Mouse (Mus musculus): ENCODE measurements around the gene Lrrc8b.

Lrrc8b gene

DNA sequence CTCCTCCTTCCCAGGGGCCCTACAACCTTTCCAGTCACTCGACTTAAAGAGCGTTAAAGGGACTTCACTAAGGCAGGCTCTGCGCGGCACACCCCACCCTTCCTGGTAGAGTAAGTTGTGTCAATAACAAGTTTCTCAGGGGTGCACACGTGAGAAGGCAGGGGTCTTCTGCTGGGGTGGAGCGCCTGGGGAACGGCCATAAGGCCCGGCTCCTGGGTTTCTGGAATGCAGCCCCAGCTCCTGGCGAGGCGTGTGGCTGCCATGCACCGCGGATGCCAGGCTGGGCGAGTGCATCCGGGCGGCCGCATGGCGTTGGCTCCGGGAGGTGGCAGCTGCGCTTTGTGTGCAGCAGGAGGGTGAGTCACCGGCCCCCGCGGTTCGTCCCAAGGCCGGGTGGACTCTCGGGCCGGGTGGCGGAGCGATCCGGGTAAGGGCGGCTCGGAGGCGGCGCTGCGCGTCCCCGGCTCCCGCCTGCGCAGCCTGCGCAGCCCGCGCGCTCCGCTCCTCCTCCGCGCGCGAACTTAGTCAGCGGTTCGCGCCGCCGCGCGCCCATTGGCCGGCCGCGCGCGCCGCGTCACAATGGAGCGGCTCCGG lies at the start of gene Lrrc8b:
Gene Lrrc8b, plus strand, starts transcription at position 578 of the 594 bp plus-strand sequence.
- peak; percentile 81 for DNase-seq

- DNase-seq, result no peak
Measured at GRCm38 (mm10) chr5:105381482-105381881, 34.1 kb upstream of the Lrrc8b start.

DNA sequence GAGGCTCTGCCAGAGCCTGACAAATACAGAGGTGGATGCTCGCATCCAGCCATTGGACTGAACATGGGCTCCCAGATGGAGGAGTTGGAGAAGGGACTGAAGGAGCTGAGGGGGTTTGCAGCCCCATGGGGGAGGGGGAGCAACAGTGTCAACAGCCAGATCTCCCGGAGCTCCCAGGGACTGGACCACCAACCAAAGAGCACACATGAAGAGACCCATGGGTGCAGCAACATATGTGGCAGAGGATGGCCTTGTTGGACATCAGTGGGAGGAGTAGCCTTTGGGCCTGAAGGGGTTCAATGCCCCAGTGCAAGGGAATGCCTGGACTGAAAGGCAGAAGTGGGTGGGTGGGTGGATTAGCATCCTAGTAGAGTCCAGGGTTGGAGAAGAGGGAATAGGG lies 25.2 kb upstream of the Lrrc8b start:
- DNase-seq, result no peak

- DNase-seq, result no peak
Measured at GRCm38 (mm10) chr5:105393731-105394130, 21.8 kb upstream of the Lrrc8b start.

- DNase-seq, result peak; percentile 1
Measured at GRCm38 (mm10) chr5:105395188-105395587, 20.4 kb upstream of the Lrrc8b start.

GRCm38 (mm10) chr5:105398966-105399365 lies 16.6 kb upstream of the Lrrc8b start:
- peak; percentile 1 for DNase-seq

DNA sequence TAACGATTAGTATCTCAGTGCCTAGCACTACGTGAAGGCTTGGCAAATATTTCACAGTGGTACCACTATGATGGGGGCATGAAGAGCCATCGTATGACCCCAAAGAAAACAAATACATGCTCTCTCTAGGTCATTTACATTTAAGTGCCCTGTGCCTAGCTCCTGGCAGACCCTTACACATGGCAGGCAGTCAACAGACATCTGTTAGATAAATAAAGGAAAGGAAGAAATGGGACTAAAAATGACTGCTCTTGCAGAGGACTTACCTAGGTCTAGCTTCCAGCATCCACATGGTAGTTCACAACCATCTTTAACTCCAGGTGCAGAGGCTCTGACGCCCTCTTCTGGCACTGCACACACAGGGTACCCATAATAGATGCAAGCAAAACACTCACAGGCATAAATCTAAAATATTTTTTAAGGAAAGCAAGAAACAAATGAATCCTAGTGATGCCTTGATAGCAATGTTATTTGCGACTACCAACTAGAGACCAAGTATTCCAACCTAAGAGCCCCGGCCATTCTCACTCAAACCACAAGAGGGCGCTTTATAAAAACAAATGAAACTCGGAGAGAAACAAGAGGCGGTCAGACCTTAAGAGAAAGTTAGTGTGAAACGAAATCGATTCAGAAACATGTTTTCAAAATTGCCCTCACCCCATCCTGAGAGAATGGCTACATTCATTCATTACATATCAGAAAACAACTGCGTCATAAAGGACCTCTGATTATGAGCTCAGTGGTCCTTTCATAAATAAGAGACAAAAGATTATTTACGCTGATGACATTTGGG lies 15.7 kb upstream of the Lrrc8b start:
- peak; percentile 70 for DNase-seq

DNA sequence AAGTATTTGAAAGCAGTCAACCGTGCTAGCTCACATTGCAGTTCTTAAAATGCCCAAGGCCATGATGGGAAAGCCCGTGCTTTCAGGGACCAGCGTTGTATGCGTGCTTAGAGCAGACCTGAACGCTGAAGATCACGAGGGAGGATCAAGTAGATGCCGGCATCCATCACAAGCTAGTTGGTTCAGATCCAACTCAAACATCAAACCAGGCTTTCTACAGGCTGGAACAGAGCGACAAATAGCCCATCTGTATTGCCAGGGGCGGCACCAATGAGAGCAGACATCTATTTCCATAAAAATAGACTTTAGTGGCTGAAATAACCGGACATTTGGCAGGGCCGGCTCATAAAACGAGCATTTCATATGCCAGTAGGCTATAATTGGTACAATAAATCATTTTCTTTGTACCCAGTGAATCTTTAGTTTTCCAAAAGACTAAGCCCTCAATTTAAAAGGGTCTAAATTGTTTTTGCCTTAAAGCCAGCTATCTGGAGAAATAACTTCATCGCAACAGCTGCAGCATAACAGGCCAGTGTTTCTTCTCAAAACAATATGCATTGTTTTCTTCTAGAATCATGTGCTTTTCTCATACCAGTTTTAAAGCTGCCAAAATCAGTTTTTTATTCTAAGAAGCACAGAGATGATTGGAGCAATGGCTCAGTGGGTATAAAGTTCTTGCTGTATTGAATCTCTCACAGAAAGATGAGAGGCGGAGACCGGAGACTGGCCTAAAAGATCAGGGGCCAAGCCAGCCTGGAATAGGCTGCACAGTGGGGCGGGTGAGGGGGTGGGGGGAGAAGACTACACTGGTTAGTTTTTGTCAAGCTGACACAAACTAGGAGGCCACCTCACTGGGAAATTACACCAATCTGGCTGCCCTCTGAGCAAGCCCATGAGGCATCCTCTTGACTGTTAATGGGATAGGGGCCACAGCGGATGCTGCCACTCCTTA lies 14.9 kb upstream of the Lrrc8b start:
- DNase-seq, result peak; percentile 2

- peak; percentile 2 for DNase-seq
Measured at GRCm38 (mm10) chr5:105401536-105401935, 14.0 kb upstream of the Lrrc8b start.

DNA sequence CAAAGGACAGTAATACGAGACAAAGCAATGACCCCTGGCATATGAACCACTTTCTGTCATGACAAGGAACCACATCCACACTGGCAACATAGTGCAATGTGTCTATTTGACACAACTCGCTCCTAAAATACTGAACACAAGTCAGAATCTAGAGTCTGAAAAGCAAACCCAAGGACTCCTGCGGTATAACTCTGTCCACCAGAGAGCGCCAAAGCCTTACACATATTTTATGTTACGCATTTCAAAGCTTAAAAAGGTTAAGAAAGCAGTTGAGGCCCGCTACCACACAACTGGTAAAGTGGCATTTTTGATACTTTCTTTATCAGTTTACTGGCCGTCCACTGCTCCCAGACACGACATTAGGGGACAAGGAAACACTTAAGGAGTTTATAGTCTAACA lies 10.6 kb upstream of the Lrrc8b start:
- peak; percentile 86 for DNase-seq

DNA sequence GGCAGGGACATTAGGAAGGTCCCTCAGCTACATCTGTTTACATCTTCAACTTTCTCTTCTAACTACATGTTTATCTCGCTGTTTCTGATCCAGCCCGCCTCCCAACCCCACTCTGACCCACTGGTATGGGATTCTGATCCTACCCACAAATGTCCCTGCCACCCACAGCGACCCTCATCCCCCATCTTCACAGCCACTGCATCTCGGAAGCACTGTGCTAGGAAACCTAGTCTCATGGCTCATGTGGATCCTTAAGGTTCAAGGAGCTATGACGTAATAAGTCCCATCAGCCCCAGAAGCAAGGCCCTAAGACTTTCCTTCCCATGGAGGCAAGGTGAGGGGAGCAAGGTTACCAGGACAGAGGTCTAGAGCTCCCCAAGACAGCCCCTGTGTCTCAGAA lies 7.9 kb upstream of the Lrrc8b start:
- peak; percentile 2 for DNase-seq

- DNase-seq, result no peak
Measured at GRCm38 (mm10) chr5:105409092-105409491, 6.5 kb upstream of the Lrrc8b start.

DNA sequence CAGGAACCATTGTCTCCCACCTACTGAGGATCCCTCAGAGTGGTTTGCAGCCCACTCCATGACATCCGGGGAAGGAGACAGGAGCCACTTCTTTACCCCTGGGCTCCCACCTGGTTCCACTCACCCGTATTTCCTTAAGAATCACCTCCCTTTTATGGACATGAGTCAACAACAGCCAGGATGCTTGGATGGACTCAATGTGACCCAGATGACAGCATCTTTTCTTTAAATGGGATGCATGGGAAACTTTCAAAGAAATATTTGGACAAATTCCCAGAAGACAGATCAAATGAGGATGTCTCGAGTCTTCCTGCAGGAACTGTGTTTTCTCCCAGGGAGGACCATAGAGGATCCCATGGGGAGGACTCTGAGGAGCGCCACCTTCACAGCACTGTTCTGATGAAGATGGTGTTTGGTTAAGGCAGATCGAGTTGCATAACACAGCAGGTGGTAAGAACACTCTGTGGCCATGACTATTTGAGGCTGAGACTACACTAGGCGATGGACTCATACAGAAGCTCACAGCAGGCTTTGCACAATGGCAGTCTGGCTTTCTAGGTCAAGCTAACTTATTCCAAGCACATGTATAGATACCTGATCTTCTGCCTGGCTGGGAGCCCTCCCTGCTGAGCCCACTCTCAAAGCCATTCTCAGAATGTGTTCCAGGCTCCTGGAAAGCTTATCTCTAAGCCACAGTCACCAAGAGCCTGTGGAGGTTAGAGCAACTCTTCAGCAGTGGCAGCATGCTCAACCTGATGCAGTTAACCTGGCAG lies 4.9 kb upstream of the Lrrc8b start:
- no peak for DNase-seq

DNA sequence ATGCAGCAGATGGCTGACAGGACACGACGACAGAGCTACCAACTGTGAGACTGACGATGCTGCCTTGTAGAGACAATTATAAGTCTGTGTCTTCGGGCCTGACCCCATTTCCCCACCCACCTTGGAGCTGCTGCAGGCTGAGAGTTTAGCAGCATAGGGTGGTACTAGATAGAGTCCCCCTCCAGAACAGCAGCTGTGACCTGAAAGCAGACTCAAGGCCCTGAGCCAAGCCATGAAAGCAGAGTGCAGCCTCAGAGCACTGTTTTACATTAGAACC lies 4.3 kb upstream of the Lrrc8b start:
- DNase-seq, result peak; percentile 45

- DNase-seq, result no peak
Measured at GRCm38 (mm10) chr5:105411768-105412167, 3.8 kb upstream of the Lrrc8b start.

GRCm38 (mm10) chr5:105412634-105413033 lies 2.9 kb upstream of the Lrrc8b start:
- DNase-seq, result no peak

DNA sequence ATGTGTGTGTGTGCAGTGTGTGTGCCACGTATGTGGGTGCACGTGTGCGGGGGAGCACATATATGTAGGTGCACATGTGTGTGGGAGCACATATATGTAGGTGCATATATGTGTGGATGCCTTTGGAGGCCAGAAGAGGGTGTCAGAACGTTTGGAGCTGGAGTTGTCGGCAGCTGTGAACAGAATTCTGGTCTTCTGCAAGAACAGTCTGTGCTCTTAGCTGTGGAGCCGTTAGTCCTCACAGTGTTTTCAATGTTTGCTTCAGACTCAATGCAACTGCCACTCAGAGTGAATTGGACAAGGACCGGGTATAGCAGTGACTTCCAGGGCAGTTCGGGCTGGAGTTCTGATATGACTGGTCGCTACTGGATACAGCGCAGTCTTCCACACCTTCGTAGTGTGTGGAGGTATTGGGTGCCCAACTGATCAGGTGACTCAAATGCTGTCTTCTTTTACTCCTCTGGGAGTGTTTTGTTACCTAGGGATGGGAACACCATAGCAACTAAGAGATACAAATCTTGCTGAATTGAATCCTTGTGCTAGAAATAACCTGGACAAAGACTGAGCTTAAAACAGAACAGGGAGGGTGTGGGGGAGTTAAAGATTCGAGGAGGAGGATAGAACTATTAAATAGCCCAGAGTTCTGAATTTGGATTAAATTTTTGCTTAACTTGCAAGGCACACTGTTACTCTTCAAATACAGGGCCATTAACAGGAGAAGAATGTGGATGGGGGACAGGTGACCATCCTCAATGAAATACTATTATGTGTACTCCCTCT lies 1.0 kb upstream of the Lrrc8b start:
- DNase-seq, result no peak

DNA sequence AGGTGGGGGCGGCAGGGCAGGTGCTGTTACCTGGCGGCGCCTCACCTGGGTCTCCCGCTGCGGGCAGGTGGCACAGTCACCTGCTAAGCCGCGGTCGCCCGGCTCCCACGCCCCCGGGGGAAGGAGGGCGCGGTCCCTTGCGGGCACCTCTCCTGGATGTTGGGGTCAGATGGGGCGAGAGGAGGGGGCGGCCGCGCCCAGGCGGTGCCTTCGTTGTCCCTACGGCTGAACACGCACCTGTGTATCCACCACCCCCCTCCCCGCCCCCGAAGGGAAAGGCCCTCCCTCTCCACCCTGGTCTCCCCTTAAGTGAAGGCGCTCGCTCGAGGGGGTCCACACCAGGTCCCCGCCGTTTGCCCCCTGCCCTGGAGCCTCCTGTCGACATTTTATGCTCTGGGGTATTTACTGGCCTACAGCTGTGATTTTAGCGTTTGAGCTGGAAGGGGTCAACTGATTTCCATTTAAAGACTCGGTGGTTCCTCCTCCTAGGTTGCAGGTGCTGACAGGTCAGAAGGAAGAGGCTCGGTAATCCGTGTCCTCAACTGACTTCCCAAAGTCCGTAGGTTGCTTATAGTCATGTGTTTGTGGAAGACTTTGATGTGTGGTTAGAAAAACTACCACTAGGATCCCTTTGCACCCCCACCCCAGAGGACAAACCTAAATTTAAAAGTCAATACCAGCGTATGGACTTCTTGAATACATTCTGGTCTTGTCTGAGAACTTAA lies 538 bp downstream of the Lrrc8b start:
- DNase-seq, result no peak

DNA sequence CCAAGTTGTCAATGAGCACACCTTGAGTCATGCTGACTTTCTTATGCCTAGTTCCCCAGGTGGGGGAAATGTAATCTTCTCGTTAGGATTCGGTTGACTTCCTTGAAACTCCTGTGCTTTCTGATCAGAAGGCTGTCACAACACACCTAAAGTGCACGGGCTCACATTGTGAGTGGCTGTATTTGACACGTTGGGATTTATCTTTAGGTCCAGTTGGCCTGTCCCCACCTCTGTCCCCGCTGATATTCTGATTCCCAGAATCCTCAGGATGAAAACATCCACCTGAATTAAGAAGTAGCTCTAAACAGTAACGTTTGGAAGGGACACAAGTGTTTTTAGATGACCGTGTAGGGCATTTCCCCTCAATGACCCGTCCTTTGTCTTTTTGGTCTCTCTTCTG lies 1.6 kb downstream of the Lrrc8b start:
- DNase-seq, result no peak

DNA sequence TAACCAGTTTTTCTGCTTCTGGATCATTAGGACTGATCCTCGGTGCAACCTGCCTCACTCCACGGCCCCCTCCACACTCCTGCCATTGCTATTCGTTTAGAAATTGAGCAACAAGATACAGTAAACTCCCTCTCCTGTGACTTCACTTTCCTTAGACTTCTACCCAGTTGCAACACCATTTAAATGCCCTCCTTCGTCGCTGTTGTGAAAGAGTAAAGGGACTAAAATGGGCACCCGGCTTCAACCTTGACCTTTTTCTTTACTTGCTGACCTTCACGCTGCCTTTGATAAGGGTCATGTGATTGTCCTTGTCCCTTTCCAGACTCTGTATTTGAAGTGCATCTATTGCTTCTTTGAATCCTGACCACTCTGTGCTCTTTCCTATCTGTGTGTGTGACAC lies 2.8 kb downstream of the Lrrc8b start:
- DNase-seq, result no peak

DNA sequence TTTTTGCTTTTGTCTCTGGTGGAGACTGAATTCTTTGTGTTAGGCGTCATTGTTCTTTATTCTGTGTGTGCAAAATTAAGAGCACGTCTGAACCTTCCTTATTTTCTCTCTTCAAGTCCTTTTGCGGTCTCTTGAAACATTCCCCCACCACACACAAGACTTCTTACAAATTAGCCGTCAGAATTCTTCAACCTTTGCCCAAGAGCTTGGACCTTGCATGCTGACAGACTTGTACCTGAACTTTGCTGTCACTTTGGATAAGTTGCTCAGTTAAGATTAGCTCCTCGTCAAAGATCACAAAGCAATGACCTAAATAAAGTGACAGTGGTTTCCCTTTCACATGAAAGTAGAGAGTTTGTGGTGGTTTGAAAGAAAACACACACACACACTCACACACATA lies 3.3 kb downstream of the Lrrc8b start:
- no peak for DNase-seq
